Mouse (Mus musculus) midbrain, embryonic 13.5 days (tissue): ENCODE results near the gene Pde2a. TPM values are rescaled to one million over a fixed set of nuclear protein-coding genes. Genes with fewer than 3 reads are reported as not detected.

Experiments used
- ATAC-seq: fragments of 200-750 bp; cut with Nextera tagmentation; 2 replicates; pipeline ENCODE4 v1.8.0; 2017; ENCODE audit warnings: mild to moderate bottlenecking, moderate TSS enrichment, moderate library complexity
- H3K27ac ChIP-seq: fragments of 300-500 bp; sonication (generic); 2 replicates; pipeline ENCODE4 v1.5.1; 2015; ENCODE audit warnings: inconsistent platforms, mild to moderate bottlenecking, moderate library complexity
- H3K27me3 ChIP-seq: fragments of 300-500 bp; sonication (generic); 2 replicates; pipeline ENCODE4 v1.6.1; 2015; ENCODE audit warnings: mild to moderate bottlenecking, inconsistent platforms
- H3K36me3 ChIP-seq: fragments of 300-500 bp; sonication (generic); 2 replicates; pipeline ENCODE4 v1.6.1; 2015; ENCODE audit warnings: mild to moderate bottlenecking, inconsistent platforms
- H3K4me1 ChIP-seq: fragments of 300-500 bp; sonication (generic); replicated peaks from 2 replicates; pipeline ENCODE4 v1.6.1; 2015; ENCODE audit warnings: inconsistent platforms
- H3K4me2 ChIP-seq: fragments of 300-500 bp; sonication (generic); replicated peaks from 2 replicates; pipeline ENCODE4 v1.6.1; 2015; ENCODE audit warnings: moderate library complexity, mild to moderate bottlenecking, inconsistent platforms
- H3K4me3 ChIP-seq: fragments of 300-500 bp; sonication (generic); replicated peaks from 2 replicates; pipeline ENCODE4 v1.5.1; 2015; ENCODE audit warnings: mild to moderate bottlenecking, inconsistent platforms
- H3K9ac ChIP-seq: fragments of 300-500 bp; sonication (generic); replicated peaks from 2 replicates; pipeline ENCODE4 v1.6.1; 2015; ENCODE audit warnings: mild to moderate bottlenecking, inconsistent platforms
- H3K9me3 ChIP-seq: fragments of 300-500 bp; sonication (generic); 2 replicates; pipeline ENCODE4 v1.6.1; 2016; ENCODE audit warnings: mild to moderate bottlenecking, inconsistent platforms
- WGBS: fragments of 180-500 bp; shearing (Covaris S2); methylation state at CpG from one replicate; pipeline ENCODE4 v1.1.7; 2015; 5-methylcytosine and 5-hydroxymethylcytosine counted together
- polyA plus RNA-seq: library from polyadenylated mRNA; unstranded; fragments of >200 nt; fragmentation: Nextera tagmentation; extraction: Ambion mirVana; gene quantifications from 2 replicates; pipeline ENCODE4 v1.2.1, GENCODE M21; 2015

Pde2a gene
- polyA plus RNA-seq, 1 experiment from 2014 or later, result 18.9 TPM

GRCm38 (mm10) chr7:101457283-101457682 lies 35.8 kb downstream of the Pde2a start:
- Histone ChIP-seq H3K4me3 (no peak overlapping the region), H3K4me2 (no peak overlapping the region), H3K27ac (no peak overlapping the region), H3K9me3 (no peaks in the 10 kb centered on the region), H3K36me3 (no peaks in the 10 kb centered on the region), H3K27me3 (peaks cover 31% of the 10 kb centered on the region), H3K9ac (no peak overlapping the region), H3K4me1 (peaks cover 22% of the 10 kb centered on the region)
- ATAC-seq, result no peak
- WGBS, result 76% methylated on average over 5 of the region's 5 CpGs

GRCm38 (mm10) chr7:101457801-101458200 lies 36.3 kb downstream of the Pde2a start:
- 76% methylated on average over 8 of the region's 8 CpGs for WGBS
- H3K9ac ChIP-seq, result no peak overlapping the region

DNA sequence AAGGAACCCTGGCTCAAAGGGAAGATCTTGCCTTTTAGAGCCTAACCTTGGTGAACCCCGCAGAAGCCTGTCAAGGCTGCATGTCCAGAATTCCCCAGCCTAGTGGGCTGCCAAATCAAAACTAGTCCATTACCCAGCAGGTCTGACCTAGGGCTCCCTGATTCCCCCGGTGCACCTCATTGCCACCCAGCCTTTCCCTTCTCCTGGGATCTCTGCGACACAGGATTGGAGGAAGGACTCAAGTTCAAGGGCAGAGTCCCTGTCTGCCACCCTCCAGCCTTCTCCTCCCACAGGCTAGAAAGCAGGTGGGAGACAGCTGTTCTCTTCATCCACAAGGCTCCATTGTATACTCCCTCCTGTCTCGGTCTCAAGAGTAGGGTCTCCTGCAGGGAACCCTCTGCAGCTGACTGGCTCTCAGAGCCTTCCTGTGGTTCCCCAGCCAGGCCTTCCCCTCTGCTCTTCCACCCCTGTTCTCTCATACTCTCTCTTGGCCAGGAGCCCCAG lies 36.8 kb downstream of the Pde2a start:
- ATAC-seq, result no peak
- Histone ChIP-seq H3K27me3 (peaks cover 21% of the 10 kb centered on the region), H3K4me2 (no peak overlapping the region), H3K4me3 (no peak overlapping the region), H3K4me1 (peaks cover 28% of the 10 kb centered on the region), H3K9me3 (no peaks in the 10 kb centered on the region), H3K27ac (no peak overlapping the region), H3K36me3 (no peaks in the 10 kb centered on the region), H3K9ac (no peak overlapping the region)
- 73% methylated on average over 4 of the region's 4 CpGs for WGBS

More at GRCm38 (mm10) chr7:101457801-101458200, 36.3 kb downstream of the Pde2a start:
- Histone ChIP-seq H3K9me3 (no peaks in the 10 kb centered on the region), H3K27me3 (peaks cover 26% of the 10 kb centered on the region), H3K4me3 (no peak overlapping the region), H3K36me3 (no peaks in the 10 kb centered on the region), H3K4me2 (no peak overlapping the region), H3K27ac (no peak overlapping the region), H3K4me1 (peaks cover 27% of the 10 kb centered on the region)
- ATAC-seq, result no peak

- H3K27ac ChIP-seq, result no peak overlapping the region
- H3K4me1 ChIP-seq, result peaks cover 28% of the 10 kb centered on the region
- no peak overlapping the region for H3K4me3 ChIP-seq
- peaks cover 16% of the 10 kb centered on the region for H3K27me3 ChIP-seq
- no peak overlapping the region for H3K4me2 ChIP-seq
- no peaks in the 10 kb centered on the region for H3K9me3 ChIP-seq
- H3K36me3 ChIP-seq, result no peaks in the 10 kb centered on the region
- no peak for ATAC-seq
- no peak overlapping the region for H3K9ac ChIP-seq
- WGBS, result 86% methylated on average over 9 of the region's 9 CpGs
Measured at GRCm38 (mm10) chr7:101459305-101459813, 37.9 kb downstream of the Pde2a start.

GRCm38 (mm10) chr7:101459923-101460607 lies 38.6 kb downstream of the Pde2a start:
- H3K27ac ChIP-seq, result no peak overlapping the region
- H3K9me3 ChIP-seq, result no peaks in the 10 kb centered on the region
- H3K9ac ChIP-seq, result no peak overlapping the region
- H3K36me3 ChIP-seq, result no peaks in the 10 kb centered on the region
- no peak overlapping the region for H3K4me3 ChIP-seq
- peaks cover 34% of the 10 kb centered on the region for H3K4me1 ChIP-seq
- H3K4me2 ChIP-seq, result no peak overlapping the region
- peaks cover 16% of the 10 kb centered on the region for H3K27me3 ChIP-seq
- no peak for ATAC-seq
- WGBS, result 59% methylated on average over 10 of the region's 10 CpGs

DNA sequence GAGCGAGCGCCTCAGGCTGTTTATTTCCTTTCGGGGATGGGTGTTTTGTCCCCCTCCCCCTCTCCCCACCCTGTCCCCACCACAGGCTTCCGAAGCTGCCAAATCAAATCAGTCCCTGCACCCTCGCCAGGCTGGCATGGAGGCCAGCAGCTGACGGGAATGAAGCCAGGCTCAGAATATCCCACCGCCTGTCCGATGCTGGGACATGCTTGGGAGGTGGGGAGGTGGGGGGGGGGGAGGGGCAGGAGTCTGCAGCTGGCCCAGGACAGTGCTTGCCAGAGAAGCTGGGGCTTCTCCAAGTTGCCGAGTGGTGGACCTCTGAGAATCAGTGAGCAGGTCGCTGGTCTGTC lies 39.1 kb downstream of the Pde2a start:
- Histone ChIP-seq H3K27me3 (peaks cover 11% of the 10 kb centered on the region), H3K4me3 (no peak overlapping the region), H3K4me2 (no peak overlapping the region), H3K9me3 (no peaks in the 10 kb centered on the region), H3K36me3 (no peaks in the 10 kb centered on the region), H3K27ac (no peak overlapping the region), H3K9ac (no peak overlapping the region), H3K4me1 (peaks cover 38% of the 10 kb centered on the region)
- ATAC-seq, result peak; percentile 60
- 50% methylated on average over 10 of the region's 10 CpGs for WGBS

DNA sequence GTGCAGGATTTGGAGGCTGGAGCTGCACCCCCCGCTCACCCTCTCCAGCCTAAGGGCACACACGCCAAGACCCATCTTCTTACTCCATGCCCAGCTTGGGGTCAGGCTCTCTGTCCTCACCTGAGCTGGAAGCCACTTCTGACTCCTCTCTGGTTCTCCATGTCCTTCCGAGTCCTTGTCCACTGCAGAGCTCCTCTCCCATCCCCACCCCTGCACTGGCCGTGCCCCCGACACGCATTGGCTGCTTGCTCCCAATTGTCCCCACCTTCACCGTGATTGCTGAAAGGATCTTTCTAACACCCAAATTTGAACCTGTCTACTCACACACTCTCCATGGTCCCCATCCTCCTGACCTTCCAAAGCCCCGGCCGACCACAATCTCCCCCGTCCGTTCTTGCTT lies 40.1 kb downstream of the Pde2a start:
- H3K36me3 ChIP-seq, result no peaks in the 10 kb centered on the region
- no peak overlapping the region for H3K27ac ChIP-seq
- H3K9ac ChIP-seq, result no peak overlapping the region
- no peaks in the 10 kb centered on the region for H3K9me3 ChIP-seq
- H3K27me3 ChIP-seq, result peaks cover 9% of the 10 kb centered on the region
- peaks cover 38% of the 10 kb centered on the region for H3K4me1 ChIP-seq
- no peak overlapping the region for H3K4me3 ChIP-seq
- no peak for ATAC-seq
- no peak overlapping the region for H3K4me2 ChIP-seq
- 89% methylated on average over 11 of the region's 11 CpGs for WGBS

DNA sequence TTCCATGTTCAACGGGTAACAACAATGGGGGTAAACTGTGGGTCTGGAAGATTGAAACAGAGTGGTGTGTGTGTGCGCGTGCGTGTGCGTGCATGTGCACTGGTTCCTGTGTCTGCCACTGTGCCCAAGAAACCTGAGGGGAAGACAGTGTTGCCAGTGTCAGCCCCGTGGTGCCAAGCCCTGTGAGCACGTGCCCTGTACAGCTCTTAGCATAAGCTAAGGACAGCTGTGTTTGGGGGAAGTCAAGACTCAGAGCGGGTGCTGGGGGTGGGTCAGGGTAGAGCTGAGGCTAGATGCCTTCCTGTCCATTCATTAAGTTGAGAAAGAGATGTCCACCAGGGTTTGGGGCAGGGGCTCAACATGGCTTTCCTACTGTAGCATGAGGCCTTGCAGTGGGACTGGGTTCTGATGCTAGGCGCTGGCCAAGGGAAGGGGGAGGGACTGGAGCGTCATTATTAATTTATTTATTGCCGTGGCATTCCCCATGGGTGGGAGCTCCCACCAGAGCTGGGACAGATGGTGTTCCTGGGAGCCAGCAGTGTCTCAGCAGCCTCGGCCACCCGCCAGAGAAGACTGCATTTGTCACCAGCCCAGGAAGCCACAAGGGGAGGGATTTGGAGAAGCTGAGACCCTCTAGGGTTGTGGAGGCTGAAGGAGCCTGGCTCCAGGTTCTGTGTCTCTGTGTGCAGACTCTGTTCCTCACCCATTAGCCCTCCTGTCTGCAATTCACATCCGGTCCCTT lies 41.0 kb downstream of the Pde2a start:
- H3K36me3 ChIP-seq, result no peaks in the 10 kb centered on the region
- H3K4me3 ChIP-seq, result no peak overlapping the region
- H3K27ac ChIP-seq, result no peak overlapping the region
- ATAC-seq, result no peak
- no peak overlapping the region for H3K4me2 ChIP-seq
- H3K27me3 ChIP-seq, result peaks cover 9% of the 10 kb centered on the region
- no peak overlapping the region for H3K9ac ChIP-seq
- peaks cover 30% of the 10 kb centered on the region for H3K4me1 ChIP-seq
- WGBS, result 75% methylated on average over 14 of the region's 14 CpGs
- no peaks in the 10 kb centered on the region for H3K9me3 ChIP-seq

GRCm38 (mm10) chr7:101463665-101464271 lies 42.3 kb downstream of the Pde2a start:
- Histone ChIP-seq H3K9me3 (no peaks in the 10 kb centered on the region), H3K4me1 (peaks cover 29% of the 10 kb centered on the region), H3K27ac (no peak overlapping the region), H3K9ac (no peak overlapping the region), H3K4me3 (no peak overlapping the region), H3K36me3 (no peaks in the 10 kb centered on the region), H3K27me3 (peaks cover 3% of the 10 kb centered on the region), H3K4me2 (no peak overlapping the region)
- WGBS, result 76% methylated on average over 11 of the region's 11 CpGs
- ATAC-seq, result no peak

DNA sequence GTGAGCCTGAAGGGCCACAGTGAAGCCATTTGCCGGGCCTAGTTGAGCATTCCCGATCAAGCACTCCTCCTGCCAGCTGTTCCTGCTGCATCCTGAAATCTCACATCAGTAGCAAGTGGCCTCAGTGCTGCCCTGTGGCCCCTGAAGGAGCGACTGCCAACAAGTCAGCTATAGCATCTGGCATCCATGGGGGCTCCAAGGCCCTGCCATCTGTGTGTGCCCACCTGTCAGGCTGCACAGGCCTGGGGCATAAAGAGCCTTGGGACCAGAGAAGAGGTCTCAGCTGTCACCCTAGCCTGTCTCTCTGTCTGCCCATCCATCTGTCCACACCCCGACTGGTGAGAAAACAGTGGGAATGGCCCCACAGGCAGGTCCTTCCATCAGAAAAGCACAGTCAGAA lies 43.4 kb downstream of the Pde2a start:
- no peak overlapping the region for H3K9ac ChIP-seq
- no peak for ATAC-seq
- peaks cover 2% of the 10 kb centered on the region for H3K27me3 ChIP-seq
- no peak overlapping the region for H3K27ac ChIP-seq
- H3K9me3 ChIP-seq, result no peaks in the 10 kb centered on the region
- no peak overlapping the region for H3K4me3 ChIP-seq
- H3K36me3 ChIP-seq, result no peaks in the 10 kb centered on the region
- peaks cover 26% of the 10 kb centered on the region for H3K4me1 ChIP-seq
- no peak overlapping the region for H3K4me2 ChIP-seq
- 63% methylated on average over 4 of the region's 4 CpGs for WGBS

DNA sequence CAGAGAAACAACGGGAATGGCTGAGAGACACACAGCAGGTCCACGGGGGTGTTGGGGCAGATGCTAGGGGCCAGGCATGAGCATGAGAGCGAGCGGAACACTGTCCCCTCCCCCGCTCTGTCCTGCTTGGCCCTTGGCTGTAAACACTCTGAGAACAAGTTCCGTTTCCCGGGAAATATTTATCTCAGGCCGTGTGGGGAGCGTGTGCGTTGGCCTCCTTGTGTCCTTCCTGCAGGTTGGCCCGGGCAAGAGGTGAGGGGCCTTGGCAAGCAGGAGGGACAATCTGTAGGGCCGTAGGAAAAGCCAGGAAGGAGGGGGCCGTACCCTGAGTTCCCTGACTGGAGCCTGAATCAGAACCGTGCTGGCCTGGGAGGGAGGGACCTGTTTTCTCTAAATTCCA lies 43.9 kb downstream of the Pde2a start:
- peaks cover 21% of the 10 kb centered on the region for H3K4me1 ChIP-seq
- no peak for ATAC-seq
- H3K27me3 ChIP-seq, result no peaks in the 10 kb centered on the region; the same call in 1 of the 2 replicates
- H3K27ac ChIP-seq, result no peak overlapping the region
- 61% methylated on average over 14 of the region's 14 CpGs for WGBS
- H3K4me3 ChIP-seq, result no peak overlapping the region
- no peaks in the 10 kb centered on the region for H3K9me3 ChIP-seq
- H3K9ac ChIP-seq, result no peak overlapping the region
- H3K4me2 ChIP-seq, result no peak overlapping the region
- no peaks in the 10 kb centered on the region for H3K36me3 ChIP-seq
